In genomic region chr1:180812463-180813408, GRCm38 (mm10) we compare ENCODE assay signal across 7 mouse cellular contexts. TPM values are rescaled to one million over a fixed set of nuclear protein-coding genes. Genes with fewer than 3 reads are reported as not detected.
DNase-seq lines count a peak whose midpoint lies in the region; ATAC-seq and TF ChIP-seq lines count a peak whose summit lies in the region.

No protein-coding gene starts in this region.

- TF ChIP-seq CTCF in heart, adult 2 months (IDR thresholded peaks at IDR 0.05), result no peak
- no peak for TF ChIP-seq CTCF in small intestine, adult 2 months (IDR thresholded peaks at IDR 0.05; ENCODE audit: extremely low read depth, insufficient read length, insufficient replicate concordance, low read depth, low read length)

- H3K4me1 ChIP-seq in embryonic facial prominence, embryonic 11.5 days (ENCODE audit: control insufficient read depth, insufficient read depth, low read length), result no peaks in the 10 kb centered on the region; the same call in 1 of the 2 replicates
- H3K4me1 ChIP-seq in heart, adult 2 months (ENCODE audit: control insufficient read depth, insufficient read depth, low read length), result peaks cover 8% of the 10 kb centered on the region
- peaks cover 21% of the 10 kb centered on the region for H3K4me1 ChIP-seq in limb, embryonic 10.5 days
- peaks cover 44% of the 10 kb centered on the region for H3K4me1 ChIP-seq in midbrain, embryonic 10.5 days
- H3K4me1 ChIP-seq in small intestine, adult 2 months (ENCODE audit: control insufficient read depth, insufficient read depth, insufficient read length, low read length), result peaks cover 2% of the 10 kb centered on the region; the same call in 1 of the 2 replicates

- H3K27me3 ChIP-seq in embryonic facial prominence, embryonic 11.5 days (ENCODE audit: control insufficient read depth, insufficient read depth, low read length), result no peaks in the 10 kb centered on the region
- no peaks in the 10 kb centered on the region for H3K27me3 ChIP-seq in heart, adult 2 months (ENCODE audit: control insufficient read depth, insufficient read depth, low read length)
- H3K27me3 ChIP-seq in limb, embryonic 10.5 days (ENCODE audit: low read depth, poor library complexity, severe bottlenecking), result no peaks in the 10 kb centered on the region
- H3K27me3 ChIP-seq in midbrain, embryonic 10.5 days (ENCODE audit: low read depth, poor library complexity, severe bottlenecking), result no peaks in the 10 kb centered on the region
- no peaks in the 10 kb centered on the region for H3K27me3 ChIP-seq in small intestine, adult 2 months (ENCODE audit: control insufficient read depth, insufficient read depth, low read length)

- no peaks in the 10 kb centered on the region for H3K9me3 ChIP-seq in embryonic facial prominence, embryonic 11.5 days (replicated peaks; ENCODE audit: control insufficient read depth, low read length)
- no peaks in the 10 kb centered on the region for H3K9me3 ChIP-seq in limb, embryonic 10.5 days (replicated peaks)
- no peaks in the 10 kb centered on the region for H3K9me3 ChIP-seq in midbrain, embryonic 10.5 days (replicated peaks)

- intact Hi-C loops in heart, adult 2 months (cut with DNase I), result loop anchor here (1.0 kb wide), 2 partner anchors 34 to 38 kb away; no protein-coding TSS in a partner anchor

- TF ChIP-seq EP300 in heart, adult 2 months (IDR thresholded peaks at IDR 0.05; ENCODE audit: insufficient read depth, low read depth, low read length), result no peak

- H3K79me2 ChIP-seq in heart, adult 2 months (replicated peaks; ENCODE audit: control insufficient read depth, insufficient read depth, low read length), result peaks cover 7% of the 10 kb centered on the region

- DNase-seq in adrenal gland, postnatal 10 days, result peak; percentile 76
- DNase-seq in embryonic facial prominence, embryonic 11.5 days (ENCODE audit: low spot score), result peak; percentile 71
- DNase-seq in heart, adult 2 months, result peak; percentile 77 to 78
- DNase-seq in kidney, adult 18-20 months, result peak; percentile 71
- peak; percentile 77 for DNase-seq in limb, embryonic 10.5 days (ENCODE audit: low spot score)
- peak; percentile 68 for DNase-seq in midbrain, embryonic 10.5 days (ENCODE audit: low spot score)

- TF ChIP-seq POLR2A in heart, adult 2 months (IDR thresholded peaks at IDR 0.05; ENCODE audit: insufficient read depth, low read depth, low read length), result no peak
- no peak; the same call in 1 of the 2 replicates for TF ChIP-seq POLR2A in small intestine, adult 2 months (IDR thresholded peaks at IDR 0.05; ENCODE audit: low read depth, low read length)

- ATAC-seq in embryonic facial prominence, embryonic 11.5 days (replicated peaks; ENCODE audit: insufficient number of reproducible peaks, low FRiP score, low TSS enrichment, low read depth), result peak; percentile 24

- H3K27ac ChIP-seq in embryonic facial prominence, embryonic 11.5 days (replicated peaks; ENCODE audit: low read depth, low read length), result peak overlapping the region; percentile 97
- peak overlapping the region; percentile 98 for H3K27ac ChIP-seq in heart, adult 2 months
- peak overlapping the region; percentile 100 for H3K27ac ChIP-seq in limb, embryonic 10.5 days
- H3K27ac ChIP-seq in midbrain, embryonic 10.5 days (replicated peaks), result peak overlapping the region; percentile 100
- peak overlapping the region; percentile 93 for H3K27ac ChIP-seq in small intestine, adult 2 months (ENCODE audit: insufficient read depth, low read depth, low read length)

- H3K4me2 ChIP-seq in embryonic facial prominence, embryonic 11.5 days (ENCODE audit: low read depth, low read length), result no peak overlapping the region; the same call in 1 of the 2 replicates

- peaks cover 10% of the 10 kb centered on the region for H3K36me3 ChIP-seq in embryonic facial prominence, embryonic 11.5 days (replicated peaks; ENCODE audit: control insufficient read depth, insufficient read depth, low read depth, low read length)
- peaks cover 33% of the 10 kb centered on the region for H3K36me3 ChIP-seq in heart, adult 2 months (ENCODE audit: control insufficient read depth, insufficient read depth, low read length)
- H3K36me3 ChIP-seq in limb, embryonic 10.5 days, result peaks cover 39% of the 10 kb centered on the region
- peaks cover 38% of the 10 kb centered on the region for H3K36me3 ChIP-seq in midbrain, embryonic 10.5 days
- H3K36me3 ChIP-seq in small intestine, adult 2 months (ENCODE audit: control insufficient read depth, insufficient read depth, low read length), result peaks cover 22% of the 10 kb centered on the region

- WGBS in embryonic facial prominence, embryonic 11.5 days, result under 1% methylated on average over 70 of the region's 71 CpGs
- WGBS in heart, adult 2 months, result under 1% methylated on average over 71 of the region's 71 CpGs
- under 1% methylated on average over 71 of the region's 71 CpGs for WGBS in limb, embryonic 10.5 days
- WGBS in midbrain, embryonic 10.5 days, result under 1% methylated on average over 71 of the region's 71 CpGs
- WGBS in small intestine, adult 2 months, result under 1% methylated on average over 71 of the region's 71 CpGs

- H3K4me3 ChIP-seq in embryonic facial prominence, embryonic 11.5 days (ENCODE audit: low read depth, low read length), result peak overlapping the region; percentile 94
- peak overlapping the region; percentile 99 for H3K4me3 ChIP-seq in heart, adult 2 months
- H3K4me3 ChIP-seq in limb, embryonic 10.5 days, result peak overlapping the region; percentile 96
- peak overlapping the region; percentile 93 for H3K4me3 ChIP-seq in midbrain, embryonic 10.5 days
- H3K4me3 ChIP-seq in small intestine, adult 2 months (ENCODE audit: low read depth, low read length), result peak overlapping the region; percentile 96

- H3K9ac ChIP-seq in embryonic facial prominence, embryonic 11.5 days (replicated peaks; ENCODE audit: low read length), result peak overlapping the region; percentile 99
- peak overlapping the region; percentile 100 for H3K9ac ChIP-seq in heart, adult 2 months (ENCODE audit: low read depth, low read length)

RNA-seq across cellular contexts. Expression of gene H3f3a, which starts 1.0 kb away (rescaled TPM):
- 100 to 1,000 TPM; 809 to 834 TPM for total RNA-seq in adrenal gland, postnatal 10 days (2021)
- polyA plus RNA-seq in embryonic facial prominence, embryonic 11.5 days (2014; fragmentation: Nextera tagmentation; extraction: Ambion mirVana), result 3,882 and 3,910 TPM in 2 replicates
- 100 to 1,000 TPM; 405 to 430 TPM for total RNA-seq in heart, adult 2 months (2021)
- polyA plus RNA-seq in heart, adult 2 months (2012; rRNA removed), result 258 and 363 TPM in 2 replicates
- polyA plus RNA-seq in limb, embryonic 10.5 days (2016; fragmentation: Nextera tagmentation; extraction: Ambion mirVana), result 2,611 and 2,929 TPM in 2 replicates
- polyA plus RNA-seq in midbrain, embryonic 10.5 days (2016; fragmentation: Nextera tagmentation; extraction: Ambion mirVana), result 2,611 and 2,764 TPM in 2 replicates
- polyA plus RNA-seq in small intestine, adult 2 months (2012; rRNA removed), result 156 and 262 TPM in 2 replicates

RNA-seq across cellular contexts. Expression of gene Sde2, which starts 38.2 kb away (rescaled TPM):
- 10 to 100 TPM; 21.7 to 22.6 TPM for total RNA-seq in adrenal gland, postnatal 10 days (2021)
- polyA plus RNA-seq in embryonic facial prominence, embryonic 11.5 days (2014; fragmentation: Nextera tagmentation; extraction: Ambion mirVana), result 38.2 and 38.6 TPM in 2 replicates
- 10 to 100 TPM; 11.7 to 12.1 TPM for total RNA-seq in heart, adult 2 months (2021)
- 5.0 and 9.8 TPM in 2 replicates for polyA plus RNA-seq in heart, adult 2 months (2012; rRNA removed)
- 46.7 and 50.8 TPM in 2 replicates for polyA plus RNA-seq in limb, embryonic 10.5 days (2016; fragmentation: Nextera tagmentation; extraction: Ambion mirVana)
- polyA plus RNA-seq in midbrain, embryonic 10.5 days (2016; fragmentation: Nextera tagmentation; extraction: Ambion mirVana), result 39.0 and 42.1 TPM in 2 replicates
- 3.2 and 5.9 TPM in 2 replicates for polyA plus RNA-seq in small intestine, adult 2 months (2012; rRNA removed)

Comparison
In these comparisons a context has a peak if more than half of its experiments do, and no peak if none do; other contexts are left out.
1. Peak in every context shown above with its lines: DNase-seq, ATAC-seq, H3K4me3 ChIP-seq and H3K27ac ChIP-seq.